ENCODE assay signal across 1 mouse cellular context in the genomic region with DNA sequence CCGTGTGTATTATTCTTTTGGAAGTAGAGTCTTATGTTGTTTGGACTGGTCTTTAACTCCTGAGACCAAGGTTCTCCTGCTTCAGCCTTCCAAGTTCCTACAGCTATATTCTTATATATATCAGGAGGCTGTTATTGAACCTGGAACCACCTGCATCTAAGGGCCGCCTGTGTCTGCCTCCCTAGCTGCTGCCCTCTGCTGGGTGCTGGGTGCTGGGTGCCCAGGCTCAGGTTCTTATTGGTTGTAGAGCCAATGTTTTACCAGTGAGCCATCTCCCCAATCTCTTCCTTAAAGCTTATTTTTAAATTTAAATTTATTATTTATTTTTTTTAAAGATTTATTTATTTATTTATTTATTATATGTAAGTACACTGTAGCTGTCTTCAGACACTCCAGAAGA.
TF ChIP-seq lines count a peak whose summit lies in the region.

No protein-coding gene starts in this region.

TF ChIP-seq in MEL, 35 proteins besides CTCF, POLR2A, EP300 and RAD21 (continued from another document):
- TF ChIP-seq UBTF (IDR thresholded peaks at IDR 0.05; ENCODE audit: borderline replicate concordance, insufficient read depth, low read depth, low read length) (no peak), CHD1 (IDR thresholded peaks at IDR 0.05; ENCODE audit: low read depth, low read length) (no peak), ZNF384 (IDR thresholded peaks at IDR 0.05; ENCODE audit: low read depth, low read length) (no peak), NRF1 (IDR thresholded peaks at IDR 0.05; ENCODE audit: insufficient read depth, low read depth, low read length, poor library complexity, severe bottlenecking) (no peak)
